In genomic region chr10:59636751-59637533, GRCm38 (mm10) we compare ENCODE assay signal across 9 mouse cellular contexts. TPM values are rescaled to one million over a fixed set of nuclear protein-coding genes. Genes with fewer than 3 reads are reported as not detected.
DNase-seq lines count a peak whose midpoint lies in the region; ATAC-seq and TF ChIP-seq lines count a peak whose summit lies in the region.
"Had no signal": no experiment of that assay in that cellular context is flagged by ENCODE, and none has a peak within 500 bp of the region (broad histone marks: within the 10 kb centered on the region; RNA-seq: fewer than 3 reads in every experiment).

No protein-coding gene starts in this region.

- 52% methylated on average over 16 of the region's 16 CpGs for WGBS in kidney, postnatal 0 days
- 70% methylated on average over 16 of the region's 16 CpGs for WGBS in heart, embryonic 15.5 days

- no peak overlapping the region for H3K9ac ChIP-seq in kidney, postnatal 0 days (ENCODE audit: low read depth, low read length)
- no peak overlapping the region for H3K9ac ChIP-seq in heart, embryonic 15.5 days

- no peak for TF ChIP-seq CTCF in kidney, postnatal 0 days (IDR thresholded peaks at IDR 0.05; ENCODE audit: low read depth)

- no peaks in the 10 kb centered on the region for H3K27me3 ChIP-seq in kidney, postnatal 0 days (ENCODE audit: insufficient read depth, low read length)
- no peaks in the 10 kb centered on the region for H3K27me3 ChIP-seq in heart, embryonic 15.5 days

- DNase-seq in kidney, postnatal 0 days (ENCODE audit: low spot score): peak; percentile 66
- DNase-seq in kidney, adult 11 months: no peak
- DNase-seq in T-cell, adult 2 months (ENCODE audit: low spot score): peak; percentile 8
- DNase-seq in cerebellum, adult 18-20 months: no peak
- DNase-seq in adrenal gland, adult 2 months: no peak
- DNase-seq in adrenal gland, postnatal 36 days: no peak

- H3K27ac ChIP-seq in kidney, postnatal 0 days: peak overlapping the region; percentile 57
- peak overlapping the region; percentile 15; the same call in 1 of the 2 replicates for H3K27ac ChIP-seq in heart, embryonic 15.5 days

- peak overlapping the region; percentile 46 for H3K4me2 ChIP-seq in kidney, postnatal 0 days (ENCODE audit: low read length)
- H3K4me2 ChIP-seq in heart, embryonic 15.5 days: peak overlapping the region; percentile 7; the same call in 1 of the 2 replicates

- H3K36me3 ChIP-seq in kidney, postnatal 0 days (ENCODE audit: insufficient read depth, low read length): no peaks in the 10 kb centered on the region
- no peaks in the 10 kb centered on the region for H3K36me3 ChIP-seq in heart, embryonic 15.5 days

- 0 out of 2 replicates have a peak, but pooled peaks cover 6% of the 10 kb centered on the region for H3K4me1 ChIP-seq in kidney, postnatal 0 days (replicated peaks; ENCODE audit: insufficient read depth, low read length)
- no peaks in the 10 kb centered on the region; the same call in 1 of the 2 replicates for H3K4me1 ChIP-seq in heart, embryonic 15.5 days (replicated peaks)

- H3K4me3 ChIP-seq in kidney, postnatal 0 days (replicated peaks; ENCODE audit: low read depth, low read length): peak overlapping the region; percentile 26
- H3K4me3 ChIP-seq in heart, embryonic 15.5 days: no peak overlapping the region

- H3K9me3 ChIP-seq in kidney, postnatal 0 days (replicated peaks; ENCODE audit: low read length): no peaks in the 10 kb centered on the region
- no peaks in the 10 kb centered on the region for H3K9me3 ChIP-seq in heart, embryonic 15.5 days (replicated peaks)

- no peak for ATAC-seq in kidney, postnatal 0 days (replicated peaks; ENCODE audit: low FRiP score, low read depth)
- ATAC-seq in heart, embryonic 15.5 days (replicated peaks; ENCODE audit: insufficient number of reproducible peaks, insufficient read depth, low FRiP score, low read depth): no peak
- peak; percentile 59; the same call in 1 of the 2 replicates for ATAC-seq in monocyte, adult 5-6 weeks (replicated peaks; ENCODE audit: insufficient number of reproducible peaks, low FRiP score, low TSS enrichment, poor library complexity, severe bottlenecking)

RNA-seq across cellular contexts. Expression of gene Mcu, which starts 20.4 kb away (rescaled TPM):
- polyA plus RNA-seq in kidney, postnatal 0 days (2015; fragmentation: Nextera tagmentation; extraction: Ambion mirVana): 36.5 and 40.2 TPM in 2 replicates
- polyA plus RNA-seq in heart, embryonic 15.5 days (2015; fragmentation: Nextera tagmentation; extraction: Ambion mirVana): 22.0 and 24.2 TPM in 2 replicates
- 14.7 to 23.8 TPM (median 23.2 TPM) in 3 replicates for total RNA-seq in monocyte, adult 5-6 weeks (2017)
- 10 to 100 TPM; 36.2 to 48.2 TPM for total RNA-seq in adrenal gland, adult 2 months (2021)
- 14.7 and 17.0 TPM in 2 replicates for polyA plus RNA-seq in adrenal gland, adult 2 months (2012; rRNA removed)
- total RNA-seq in adrenal gland, postnatal 36 days (2021): 10 to 100 TPM; 42.9 to 53.4 TPM

RNA-seq across cellular contexts. Expression of gene Gm10322, which starts 21.1 kb away (rescaled TPM):
- 0.43 TPM in 1 of 2 replicates, not detected in the other for polyA plus RNA-seq in kidney, postnatal 0 days (2015; fragmentation: Nextera tagmentation; extraction: Ambion mirVana)
- polyA plus RNA-seq in heart, embryonic 15.5 days (2015; fragmentation: Nextera tagmentation; extraction: Ambion mirVana): not detected in 2 replicates
- not detected in 3 replicates for total RNA-seq in monocyte, adult 5-6 weeks (2017)
- not detected for total RNA-seq in adrenal gland, adult 2 months (2021)
- polyA plus RNA-seq in adrenal gland, adult 2 months (2012; rRNA removed): not detected in 2 replicates
- not detected for total RNA-seq in adrenal gland, postnatal 36 days (2021)
- total RNA-seq: heart, postnatal 36 days had no signal

Comparison
In these comparisons a context has a peak if more than half of its experiments do, and no peak if none do; other contexts are left out.
1. DNase-seq: peak in kidney, postnatal 0 days (single experiment) and T-cell, adult 2 months (single experiment); none in kidney, adult 11 months (single experiment), cerebellum, adult 18-20 months (0 of 2), adrenal gland, adult 2 months (single experiment) and adrenal gland, postnatal 36 days (0 of 2).